Mouse (Mus musculus) CH12.LX (cell line): ENCODE data around the gene Gm5089. TPM values are rescaled to one million over a fixed set of nuclear protein-coding genes. Genes with fewer than 3 reads are reported as not detected.

ENCODE experiments used
- DNase-seq: peaks from one replicate; pipeline ENCODE4 v3.0.0-alpha.2; 2013; ENCODE audit errors: extremely low read depth
- H3K27ac ChIP-seq: 2 replicates; pipeline ENCODE4 v1.5.1; 2012; ENCODE audit warnings: low read depth, mild to moderate bottlenecking, control low read depth, moderate library complexity; ENCODE audit not compliant: insufficient read depth
- H3K27me3 ChIP-seq: replicated peaks from 2 replicates; pipeline ENCODE3; 2012; ENCODE audit warnings: inconsistent platforms
- H3K36me3 ChIP-seq, 2 experiments: replicated peaks in 1 of 2; 2 replicates each; pipeline versions ENCODE3 to v1.6.1; 2012; ENCODE audit warnings: inconsistent platforms in 1 of 2, low read length in 1 of 2, mild to moderate bottlenecking in 1 of 2, mixed read lengths in 1 of 2, moderate library complexity in 1 of 2; ENCODE audit not compliant: control insufficient read depth in 1 of 2, insufficient read depth in 1 of 2
- H3K4me1 ChIP-seq, 2 experiments: 2 replicates each; pipeline ENCODE4 v1.6.1; 2012; ENCODE audit warnings: inconsistent platforms in 1 of 2, moderate library complexity in 1 of 2; ENCODE audit not compliant: insufficient read depth in 2 of 2, control insufficient read depth in 1 of 2
- H3K4me2 ChIP-seq: 2 replicates; pipeline ENCODE4 v1.6.1; 2012; ENCODE audit warnings: low read depth, mild to moderate bottlenecking, control low read depth; ENCODE audit not compliant: poor library complexity, insufficient read depth, severe bottlenecking
- H3K4me3 ChIP-seq, 3 experiments: fragments of 150-350 bp in 1 of 3; sonication (generic) in 1 of 3; replicated peaks in 1 of 3; 2 replicates each; pipeline versions ENCODE3 to v1.5.1; 2011 to 2012; ENCODE audit warnings: low read depth in 2 of 3, low read length in 2 of 3, mild to moderate bottlenecking in 2 of 3, moderate library complexity in 2 of 3, control low read depth in 1 of 3, improper control_type of control experiment in 1 of 3, inconsistent platforms in 1 of 3, mixed read lengths in 1 of 3; ENCODE audit not compliant: poor library complexity in 1 of 3
- H3K79me2 ChIP-seq: replicated peaks from 2 replicates; pipeline ENCODE4 v1.6.1; 2012; ENCODE audit warnings: mild to moderate bottlenecking, moderate library complexity; ENCODE audit not compliant: control insufficient read depth, poor library complexity, insufficient read depth, severe bottlenecking; ENCODE audit errors: extremely low read depth
- H3K9ac ChIP-seq: 2 replicates; pipeline ENCODE4 v1.6.1; 2012; ENCODE audit warnings: low read depth, mild to moderate bottlenecking, control low read depth, moderate library complexity; ENCODE audit not compliant: insufficient read depth
- H3K9me3 ChIP-seq: replicated peaks from 2 replicates; pipeline ENCODE3; 2012; ENCODE audit warnings: low read length, inconsistent platforms, mixed read lengths
- BHLHE40 ChIP-seq: IDR thresholded peaks from 2 replicates; pipeline ENCODE4 v1.6.1; 2011; ENCODE audit warnings: mild to moderate bottlenecking, low read depth, low read length, improper control_type of control experiment
- CHD2 ChIP-seq: IDR thresholded peaks from 2 replicates; pipeline ENCODE4 v1.6.1; 2011; ENCODE audit warnings: low read length, improper control_type of control experiment
- E2F4 ChIP-seq: IDR thresholded peaks from 2 replicates; pipeline ENCODE4 v1.6.1; 2011; ENCODE audit warnings: low read depth, low read length, improper control_type of control experiment; ENCODE audit not compliant: insufficient replicate concordance
- ELF1 ChIP-seq: IDR thresholded peaks from 2 replicates; pipeline ENCODE4 v1.6.1; 2014; ENCODE audit warnings: low read depth, mild to moderate bottlenecking, inconsistent platforms, low read length, improper control_type of control experiment
- ETS1 ChIP-seq: conservative IDR thresholded peaks from 2 replicates; pipeline ENCODE4 v1.6.1; 2012; ENCODE audit warnings: low read depth, mild to moderate bottlenecking, inconsistent platforms, low read length, improper control_type of control experiment, moderate library complexity
- GABPA ChIP-seq: IDR thresholded peaks from 2 replicates; pipeline ENCODE4 v1.6.1; 2012; ENCODE audit warnings: low read depth, low read length, improper control_type of control experiment, inconsistent platforms; ENCODE audit not compliant: insufficient replicate concordance
- IRF4 ChIP-seq: IDR thresholded peaks from 2 replicates; pipeline ENCODE4 v1.6.1; 2014; ENCODE audit warnings: low read depth, mild to moderate bottlenecking, inconsistent platforms, low read length, improper control_type of control experiment
- JUN ChIP-seq: IDR thresholded peaks from 2 replicates; pipeline ENCODE4 v1.6.1; 2011; ENCODE audit warnings: low read depth, mild to moderate bottlenecking, low read length, improper control_type of control experiment, moderate library complexity; ENCODE audit not compliant: insufficient read depth
- JUND ChIP-seq: conservative IDR thresholded peaks from 2 replicates; pipeline ENCODE4 v1.6.1; 2011; ENCODE audit warnings: low read depth, low read length, improper control_type of control experiment
- KAT2A ChIP-seq: IDR thresholded peaks from 2 replicates; pipeline ENCODE4 v1.6.1; 2012; ENCODE audit warnings: low read length, improper control_type of control experiment, inconsistent platforms; ENCODE audit not compliant: insufficient replicate concordance
- MAX ChIP-seq: IDR thresholded peaks from 2 replicates; pipeline ENCODE4 v1.6.1; 2011; ENCODE audit warnings: low read length, improper control_type of control experiment
- MEF2A ChIP-seq: IDR thresholded peaks from 2 replicates; pipeline ENCODE4 v1.6.1; 2014; ENCODE audit warnings: low read depth, mild to moderate bottlenecking, inconsistent platforms, low read length, improper control_type of control experiment, borderline replicate concordance
- MYC ChIP-seq: IDR thresholded peaks from 2 replicates; pipeline ENCODE4 v1.6.1; 2011; ENCODE audit warnings: low read depth, mild to moderate bottlenecking, improper control_type of control experiment, low read length
- NELFE ChIP-seq: IDR thresholded peaks from 2 replicates; pipeline ENCODE4 v1.6.1; 2011; ENCODE audit warnings: low read depth, low read length, improper control_type of control experiment
- NRF1 ChIP-seq: IDR thresholded peaks from 2 replicates; pipeline ENCODE4 v1.6.1; 2014; ENCODE audit warnings: low read depth, mild to moderate bottlenecking, inconsistent platforms, low read length, improper control_type of control experiment, moderate library complexity
- PAX5 ChIP-seq: IDR thresholded peaks from 2 replicates; pipeline ENCODE4 v1.6.1; 2012; ENCODE audit warnings: low read length, inconsistent platforms, mixed read lengths
- POLR2AphosphoS2 ChIP-seq: IDR thresholded peaks from 2 replicates; pipeline ENCODE4 v1.6.1; 2011; ENCODE audit warnings: low read depth, low read length, improper control_type of control experiment
- RAD21 ChIP-seq: IDR thresholded peaks from 2 replicates; pipeline ENCODE4 v1.6.1; 2011; ENCODE audit warnings: low read depth, mild to moderate bottlenecking, low read length, improper control_type of control experiment, moderate library complexity
- SIN3A ChIP-seq: IDR thresholded peaks from 2 replicates; pipeline ENCODE4 v1.6.1; 2012; ENCODE audit warnings: low read length, improper control_type of control experiment, inconsistent platforms
- USF1 ChIP-seq: IDR thresholded peaks from 2 replicates; pipeline ENCODE4 v1.6.1; 2014; ENCODE audit warnings: low read depth, mild to moderate bottlenecking, inconsistent platforms, low read length, improper control_type of control experiment
- USF2 ChIP-seq: conservative IDR thresholded peaks from 2 replicates; pipeline ENCODE4 v1.6.1; 2011; ENCODE audit warnings: low read depth, low read length, improper control_type of control experiment
- ZC3H11A ChIP-seq: IDR thresholded peaks from 2 replicates; pipeline ENCODE4 v1.6.1; 2012; ENCODE audit warnings: low read depth, mild to moderate bottlenecking, inconsistent platforms, low read length, improper control_type of control experiment
- ZMIZ1 ChIP-seq: IDR thresholded peaks from 2 replicates; pipeline ENCODE4 v1.6.1; 2012; ENCODE audit warnings: low read depth, mild to moderate bottlenecking, inconsistent platforms, low read length, improper control_type of control experiment
- dilution Hi-C: fragments of 300-500 bp; cut with MboI; formaldehyde crosslinking; loops from 2 replicates; pipeline ENCODE4 v1.14.3; 2020; ENCODE audit warnings: low sequenced_read_pairs; ENCODE audit not compliant: extremely low pct_unique_long_range_greater_than_20kb, extremely low pct_ligation_motif_present
- in situ Hi-C: fragments of 300-500 bp; cut with MboI; formaldehyde crosslinking; loops from 3 replicates; pipeline ENCODE4 v1.14.3; 2019; ENCODE audit warnings: low sequenced_read_pairs, low pct_ligation_motif_present, low pct_unique_long_range_greater_than_20kb, mixed read lengths
- polyA plus RNA-seq: library from polyadenylated mRNA; unstranded; fragments of >175 nt; gene quantifications from 2 replicates; pipeline ENCODE4 v1.2.1, GENCODE M21; 2012; ENCODE audit warnings: low read depth; ENCODE audit not compliant: insufficient read length
- total RNA-seq, 2 experiments: library from RNA; depleted of rRNA; stranded (reverse); fragments of 300-350 nt in 1 of 2; fragments of >200 nt in 1 of 2; gene quantifications; 2 replicates each; pipeline ENCODE4 v1.2.3; 2012 to 2014

The Gm5089 gene
- total and polyA plus RNA-seq, 3 experiments: not detected

DNA sequence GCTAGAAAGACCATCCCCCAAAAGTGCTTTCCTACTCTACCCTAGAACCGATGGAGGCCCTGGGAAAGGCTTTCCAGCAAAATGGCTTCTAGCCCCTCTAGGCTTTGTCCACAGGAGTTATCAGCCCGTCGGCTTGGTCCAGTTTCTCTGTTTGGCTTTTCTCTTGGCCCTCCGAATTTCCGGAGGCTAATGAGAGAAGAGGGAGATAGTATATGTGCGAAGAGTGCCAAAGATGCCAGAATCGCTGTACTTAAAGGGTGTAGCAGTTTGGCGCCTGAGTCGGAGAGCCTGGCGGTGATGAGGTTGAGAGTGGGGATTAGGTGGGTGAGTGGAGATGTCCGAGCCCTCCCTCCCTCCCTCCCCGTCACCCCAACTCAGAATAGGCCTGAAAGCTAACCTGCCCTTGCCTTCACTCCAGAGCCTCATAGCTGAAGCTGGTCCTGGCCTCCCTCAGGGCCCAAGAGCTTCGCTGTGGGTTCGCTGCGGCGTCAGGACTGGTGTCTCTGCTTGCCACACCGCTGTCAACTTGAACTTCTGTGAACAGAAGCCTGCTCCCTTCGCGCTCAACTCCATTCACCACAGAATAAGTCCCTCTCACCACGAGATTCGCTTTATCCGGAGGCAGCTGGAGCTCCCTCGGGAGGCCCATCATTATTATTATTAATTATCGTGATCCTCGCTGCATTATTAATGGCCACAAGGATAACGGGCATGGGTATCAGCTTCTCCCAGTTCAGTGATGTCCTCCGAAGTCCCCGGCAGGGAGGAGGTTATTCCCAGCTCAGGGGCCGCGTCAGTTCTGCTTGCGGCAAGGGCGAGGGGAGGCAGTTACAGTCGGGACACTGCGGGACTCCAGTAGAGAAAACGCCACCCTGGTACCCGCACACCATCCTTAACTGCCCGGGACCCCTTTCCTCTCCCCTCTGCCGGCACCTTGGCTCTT lies 31.4 kb upstream of the Gm5089 start:
- Histone ChIP-seq H3K4me2 (no peak overlapping the region), H3K27me3 (no peaks in the 10 kb centered on the region), H3K27ac (no peak overlapping the region), H3K36me3 (no peaks in the 10 kb centered on the region), H3K4me1 (peaks cover 4 to 26% of the 10 kb centered on the region in 2 experiments; a peak in 2 of 4 replicates), H3K79me2 (no peaks in the 10 kb centered on the region), H3K9me3 (peaks cover 6% of the 10 kb centered on the region), H3K4me3 (no peak overlapping the region), H3K9ac (no peak overlapping the region)
- in situ Hi-C loops: no loop called here
- TF ChIP-seq POLR2AphosphoS2: no peak
- no peak for TF ChIP-seq KAT2A
- no peak for TF ChIP-seq ELF1
- TF ChIP-seq CHD2: no peak
- no peak for TF ChIP-seq SIN3A
- no peak for TF ChIP-seq JUN
- no peak for TF ChIP-seq MEF2A
- TF ChIP-seq RAD21: no peak
- TF ChIP-seq NRF1: no peak
- TF ChIP-seq USF1: no peak
- TF ChIP-seq USF2: no peak
- TF ChIP-seq NELFE: no peak
- no peak for TF ChIP-seq ETS1
- TF ChIP-seq GABPA: no peak
- no peak for TF ChIP-seq ZMIZ1
- TF ChIP-seq E2F4: no peak
- no peak for TF ChIP-seq MYC
- TF ChIP-seq JUND: no peak
- dilution Hi-C loops: no loop called here
- no peak for DNase-seq

DNA sequence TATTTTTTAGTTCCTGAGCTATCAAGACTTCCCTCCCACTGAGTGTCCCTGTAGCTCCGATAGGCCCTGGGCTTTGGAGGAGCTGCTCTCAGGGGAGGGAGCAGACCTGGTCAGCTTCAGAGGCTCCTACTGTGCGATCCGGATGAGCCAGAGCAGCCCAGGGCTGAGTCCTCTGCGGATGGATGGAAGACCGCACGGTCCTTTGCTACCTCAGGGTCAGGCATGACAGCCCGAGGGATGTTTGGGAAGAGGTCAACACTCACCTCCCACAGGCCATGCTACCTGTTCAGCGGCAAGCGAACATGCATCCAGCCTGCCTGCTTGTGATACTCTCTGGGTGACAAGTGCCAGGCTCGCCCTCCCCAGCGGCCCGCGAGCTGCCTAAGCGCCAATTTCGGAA lies 30.3 kb upstream of the Gm5089 start:
- Histone ChIP-seq H3K27me3 (no peaks in the 10 kb centered on the region), H3K9me3 (peaks cover 11% of the 10 kb centered on the region), H3K27ac (no peak overlapping the region), H3K36me3 (no peaks in the 10 kb centered on the region), H3K79me2 (no peaks in the 10 kb centered on the region), H3K4me1 (peaks cover 4 to 20% of the 10 kb centered on the region in 2 experiments; a peak in 2 of 4 replicates)
- in situ Hi-C loops (no loop called here), dilution Hi-C loops (no loop called here)
- no peak for DNase-seq
- TF ChIP-seq MYC: no peak
- TF ChIP-seq IRF4: no peak
- no peak for TF ChIP-seq MAX
- TF ChIP-seq NELFE: no peak
- no peak for TF ChIP-seq KAT2A
- TF ChIP-seq BHLHE40: no peak
- TF ChIP-seq ETS1: no peak
- no peak for TF ChIP-seq PAX5
- TF ChIP-seq ZC3H11A: no peak
- TF ChIP-seq CHD2: no peak
- TF ChIP-seq, all 38 proteins: peak for 0
- Histone ChIP-seq H3K4me3 (no peak overlapping the region), H3K4me2 (no peak overlapping the region), H3K9ac (no peak overlapping the region)
